Mouse (Mus musculus): ENCODE data around the gene Rnf31. TPM values are rescaled to one million over a fixed set of nuclear protein-coding genes. Genes with fewer than 3 reads are reported as not detected.
A peak's percentile ranks its signal among the peaks of the same experiment; 100 is the strongest.

The Rnf31 gene
- polyA plus RNA-seq, 1 experiment, result 27.7 TPM

GRCm38 (mm10) chr14:55614565-55615178, 23.2 kb downstream of the Rnf31 start:
- no peak for TF ChIP-seq GATA1 (IDR thresholded peaks at IDR 0.05; ENCODE audit: low read length)

- no peak for TF ChIP-seq GATA1 (IDR thresholded peaks at IDR 0.05; ENCODE audit: low read length)
These were observed 24.4 kb downstream of the Rnf31 start for GRCm38 (mm10) chr14:55615876-55616275.

- TF ChIP-seq GATA1 (IDR thresholded peaks at IDR 0.05; ENCODE audit: low read length), result no peak
These were observed 25.3 kb downstream of the Rnf31 start for GRCm38 (mm10) chr14:55616844-55617243.

GRCm38 (mm10) chr14:55617822-55618221, 26.3 kb downstream of the Rnf31 start, which contains the start of gene Rec8:
Gene Rec8 (plus strand): TSS chr14:55618037.
- no peak for TF ChIP-seq GATA1 (IDR thresholded peaks at IDR 0.05; ENCODE audit: low read length)

GRCm38 (mm10) chr14:55618486-55619195, 27.1 kb downstream of the Rnf31 start:
- peak; percentile 60 for TF ChIP-seq GATA1 (IDR thresholded peaks at IDR 0.05; ENCODE audit: low read length)

- TF ChIP-seq GATA1 (IDR thresholded peaks at IDR 0.05; ENCODE audit: low read length), result no peak
These were observed 36.7 kb downstream of the Rnf31 start for GRCm38 (mm10) chr14:55628077-55628827.

- TF ChIP-seq GATA1 (IDR thresholded peaks at IDR 0.05; ENCODE audit: low read length), result no peak
These were observed 37.8 kb downstream of the Rnf31 start for GRCm38 (mm10) chr14:55629312-55629711.

- no peak for TF ChIP-seq GATA1 (IDR thresholded peaks at IDR 0.05; ENCODE audit: low read length)
These were observed 43.5 kb downstream of the Rnf31 start for GRCm38 (mm10) chr14:55634874-55635522.

GRCm38 (mm10) chr14:55635523-55636007, 44.1 kb downstream of the Rnf31 start, which contains the start of gene Ipo4:
Gene Ipo4 (minus strand): TSS chr14:55635957.
- no peak for TF ChIP-seq GATA1 (IDR thresholded peaks at IDR 0.05; ENCODE audit: low read length)

GRCm38 (mm10) chr14:55637795-55638194, 46.3 kb downstream of the Rnf31 start, which contains the start of gene Gm49378:
Gene Gm49378 (minus strand): TSS chr14:55637895.
- TF ChIP-seq GATA1 (IDR thresholded peaks at IDR 0.05; ENCODE audit: low read length), result no peak

- TF ChIP-seq GATA1 (IDR thresholded peaks at IDR 0.05; ENCODE audit: low read length), result no peak
These were observed 49.3 kb downstream of the Rnf31 start for GRCm38 (mm10) chr14:55640816-55641215.

GRCm38 (mm10) chr14:55641291-55641690, 49.8 kb downstream of the Rnf31 start:
- no peak for TF ChIP-seq GATA1 (IDR thresholded peaks at IDR 0.05; ENCODE audit: low read length)

GRCm38 (mm10) chr14:55642679-55643059, 51.2 kb downstream of the Rnf31 start:
- TF ChIP-seq GATA1 (IDR thresholded peaks at IDR 0.05; ENCODE audit: low read length), result no peak

GRCm38 (mm10) chr14:55643060-55643907, 51.8 kb downstream of the Rnf31 start, which contains the start of gene Tm9sf1:
Gene Tm9sf1 (minus strand): TSS chr14:55643806.
- TF ChIP-seq GATA1 (IDR thresholded peaks at IDR 0.05; ENCODE audit: low read length), result no peak

Measured in G1E-ER4 (cell line).